Mouse (Mus musculus) layer of hippocampus, adult 18-20 months (tissue): ENCODE data around the gene Olfr1459. TPM values are rescaled to one million over a fixed set of nuclear protein-coding genes. Genes with fewer than 3 reads are reported as not detected.

Experiments
- DNase-seq, 2 experiments: peaks; one replicate each; pipeline ENCODE4 v3.0.0; 2022; ENCODE audit warnings: low spot score in 2 of 2
- long read RNA-seq: library from polyadenylated mRNA; stranded (forward); transcript quantifications from one replicate; pipeline ENCODE4 v2.0.0, GENCODE M21; 2021
- total RNA-seq, 2 experiments: library from RNA; stranded (reverse); gene quantifications; 2 replicates each; pipeline ENCODE4 v1.2.3; 2021

Gene Olfr1459
- total RNA-seq, result under 1 TPM; 0.17 to 0.18 TPM
- long read RNA-seq, result 0 reads

DNA sequence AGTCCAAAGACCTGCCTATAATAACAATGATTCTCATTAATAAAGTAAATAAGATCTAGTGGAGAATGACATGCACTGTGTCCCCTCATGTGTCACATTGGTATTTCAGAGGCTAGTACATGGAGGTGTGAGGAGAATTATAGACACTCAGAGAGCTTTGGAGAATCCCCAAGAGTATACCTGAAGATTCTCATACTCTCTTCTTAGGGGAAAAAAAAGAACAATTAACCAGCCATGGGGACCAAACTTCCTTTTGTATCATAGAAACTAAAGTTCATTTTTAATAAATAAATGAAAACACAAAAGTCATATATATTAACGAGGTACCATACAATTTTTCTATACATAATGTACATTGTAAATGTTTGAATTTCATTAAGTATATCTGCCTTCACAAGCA is at the start of gene Olfr1459:
Gene Olfr1459 (minus strand): TSS at position 101 of the 400 bp plus-strand sequence.
- no peak for DNase-seq

DNA sequence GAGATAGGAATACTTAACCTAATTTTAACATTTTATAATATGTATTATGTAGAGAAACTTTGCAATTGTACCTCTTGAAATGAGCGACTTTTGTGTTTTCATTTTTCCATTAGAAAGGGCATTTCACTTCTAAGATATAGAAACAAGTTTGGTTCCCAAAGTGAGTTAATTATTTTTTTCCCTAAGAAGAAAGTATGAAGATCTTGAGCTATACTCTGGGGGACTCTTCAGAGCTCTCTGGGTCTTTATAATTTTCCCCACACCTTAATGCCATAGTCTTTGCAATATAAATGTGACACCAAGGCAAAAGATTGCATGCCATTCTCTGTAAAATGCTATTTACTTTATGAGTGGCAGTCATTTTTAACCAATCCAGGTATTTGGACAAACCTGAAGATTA is 36.1 kb upstream of the Olfr1459 start, which contains the start of gene Olfr1462:
Gene Olfr1462 (plus strand): TSS at position 301 of the 400 bp plus-strand sequence.
- no peak for DNase-seq

DNA sequence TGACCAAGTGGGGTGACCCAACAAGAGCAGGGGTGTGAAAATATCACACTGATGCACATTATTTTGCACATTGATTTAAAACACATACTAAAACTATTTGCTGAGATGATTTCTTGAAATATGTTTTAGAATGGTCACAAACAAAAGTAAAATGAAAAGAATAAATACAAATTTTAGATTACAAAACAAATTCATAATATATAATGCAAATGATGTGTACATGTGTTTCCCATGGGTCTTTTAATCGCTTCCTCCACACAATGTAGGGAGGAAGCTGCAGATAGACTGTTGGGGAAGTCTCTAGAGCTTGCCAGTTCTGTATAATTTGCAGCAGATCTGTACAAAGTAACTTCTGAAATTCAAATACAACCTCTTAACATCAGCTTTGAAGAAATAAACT is 13.4 kb upstream of the Olfr1459 start, which contains the start of gene Olfr1461:
Gene Olfr1461 (plus strand): TSS at position 301 of the 400 bp plus-strand sequence.
- no peak for DNase-seq

DNA sequence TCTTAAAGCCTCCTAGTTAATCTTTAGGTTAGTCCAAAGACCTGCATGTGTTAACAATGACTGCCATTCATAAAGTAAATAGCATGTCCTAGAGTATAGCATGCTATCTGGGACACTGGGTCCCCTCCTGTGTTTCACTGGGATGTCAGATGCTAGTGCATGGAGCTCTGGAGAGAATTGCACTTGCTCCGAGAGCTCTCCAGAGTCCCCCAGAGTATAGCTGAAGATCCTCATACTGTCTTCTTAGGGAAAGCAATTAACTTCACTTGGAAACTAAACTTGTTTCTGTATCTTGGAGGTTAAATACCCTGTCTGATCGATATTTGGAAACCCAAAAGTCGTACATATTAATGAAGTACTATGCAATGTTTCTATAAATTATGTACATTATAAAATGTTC is 42.7 kb downstream of the Olfr1459 start, which contains the start of gene Olfr1458:
Gene Olfr1458 (minus strand): TSS at position 101 of the 400 bp plus-strand sequence.
- no peak for DNase-seq

DNA sequence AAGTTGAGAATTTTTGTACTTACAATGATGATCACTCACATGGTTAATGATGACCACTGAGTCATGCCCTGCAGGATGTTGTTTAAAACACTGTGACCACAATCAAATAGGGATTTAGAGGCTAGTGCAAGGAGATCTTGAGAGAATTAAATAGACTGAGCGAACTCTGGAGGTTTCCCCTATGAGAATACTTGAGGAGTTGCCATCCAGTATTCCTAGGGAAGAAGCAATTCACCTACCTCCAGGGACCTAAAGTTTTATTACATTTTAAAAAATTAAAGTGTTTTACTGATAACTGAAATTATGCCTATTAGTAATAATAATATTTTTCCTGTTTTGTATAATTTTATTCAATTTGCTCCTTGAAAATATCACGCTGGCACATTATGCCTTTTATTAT is 51.6 kb downstream of the Olfr1459 start, which contains the start of gene Olfr1457:
Gene Olfr1457 (minus strand): TSS at position 101 of the 400 bp plus-strand sequence.
- no peak for DNase-seq

DNA sequence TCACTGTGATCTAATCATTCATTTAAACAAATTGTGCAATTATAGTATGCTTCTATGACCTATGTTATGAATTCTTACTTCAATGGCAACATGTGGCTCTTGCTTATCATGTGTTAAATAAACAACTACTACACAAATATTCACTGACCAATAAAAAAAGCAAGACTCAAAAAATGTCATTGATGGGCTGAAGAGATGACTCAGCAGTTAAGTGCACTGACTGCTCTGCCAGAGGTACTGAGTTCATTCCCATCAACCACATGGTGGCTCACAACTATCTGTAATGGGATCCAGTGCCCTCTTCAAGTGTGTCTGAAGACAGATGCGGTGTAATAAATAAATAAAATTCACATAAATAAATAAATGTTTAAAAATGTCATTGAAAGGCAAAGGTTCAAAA is 55.4 kb downstream of the Olfr1459 start:
- no peak for DNase-seq

Other genes with a start within 250 kb of the Olfr1459 start
- gene Olfr1447, start 245.8 kb downstream of the Olfr1459 start, total RNA-seq, result not detected
- gene Olfr1448, start 225.1 kb downstream of the Olfr1459 start, total RNA-seq, result not detected
- not detected for gene Olfr1449, start 218.7 kb downstream of the Olfr1459 start, total RNA-seq
- not detected for gene Olfr1450, start 199.3 kb downstream of the Olfr1459 start, total RNA-seq
- gene Olfr1451, start 154.5 kb downstream of the Olfr1459 start, total RNA-seq, result not detected
- gene Olfr1453, start 121.2 kb downstream of the Olfr1459 start, total RNA-seq, result not detected
- not detected for gene Olfr1454, start 88.9 kb downstream of the Olfr1459 start, total RNA-seq
- not detected for gene Olfr1457, start 51.7 kb downstream of the Olfr1459 start, total RNA-seq
- not detected for gene Olfr1458, start 42.8 kb downstream of the Olfr1459 start, total RNA-seq
- gene Olfr1461, start 13.5 kb upstream of the Olfr1459 start, total RNA-seq, result not detected
- gene Olfr1462, start 36.2 kb upstream of the Olfr1459 start, total RNA-seq, result not detected
- gene Olfr1463, start 81.8 kb upstream of the Olfr1459 start, total RNA-seq, result not detected
- gene Olfr1465, start 166.0 kb upstream of the Olfr1459 start, total RNA-seq, result not detected
- gene Olfr1466, start 189.3 kb upstream of the Olfr1459 start, total RNA-seq, result not detected
- gene Olfr1467, start 212.7 kb upstream of the Olfr1459 start, total RNA-seq, result not detected